Mouse (Mus musculus) olfactory bulb, adult 2 months (tissue): ENCODE results near the gene Cables2.

ENCODE experiments used
- CTCF ChIP-seq: fragments of 200-500 bp; IDR thresholded peaks from 2 replicates; pipeline ENCODE4 v1.5.1; 2012; ENCODE audit warnings: low read depth, mild to moderate bottlenecking, low read length, moderate library complexity; ENCODE audit not compliant: insufficient read depth
- POLR2A ChIP-seq: fragments of 200-500 bp; IDR thresholded peaks from 2 replicates; pipeline ENCODE4 v1.6.1; 2012; ENCODE audit warnings: mild to moderate bottlenecking, low read depth, low read length, moderate library complexity; ENCODE audit not compliant: insufficient read depth

GRCm38 (mm10) chr2:180302201-180302600 is 28.9 kb upstream of the Cables2 start:
- no peak for TF ChIP-seq POLR2A
- no peak for TF ChIP-seq CTCF
